Mouse (Mus musculus): ENCODE data around the gene Ncoa5.

GRCm38 (mm10) chr2:164994156-164994555 lies 40.5 kb downstream of the Ncoa5 start:
- TF ChIP-seq CTCF (IDR thresholded peaks at IDR 0.05; ENCODE audit: extremely low read depth, insufficient read depth, insufficient read length, insufficient replicate concordance) (no peak), POLR2A (IDR thresholded peaks at IDR 0.05; ENCODE audit: low read depth, low read length) (no peak)
